Mouse (Mus musculus) WW6 (cell line): ENCODE measurements around the gene Crybg2.

ENCODE experiments used
- DNase-seq: peaks from one replicate; pipeline ENCODE4 v3.0.0-alpha.2; 2013; ENCODE audit warnings: low read depth, low spot score

Gene Crybg2

GRCm38 (mm10) chr4:134058166-134058715 lies 2.4 kb upstream of the Crybg2 start:
- no peak for DNase-seq

DNA sequence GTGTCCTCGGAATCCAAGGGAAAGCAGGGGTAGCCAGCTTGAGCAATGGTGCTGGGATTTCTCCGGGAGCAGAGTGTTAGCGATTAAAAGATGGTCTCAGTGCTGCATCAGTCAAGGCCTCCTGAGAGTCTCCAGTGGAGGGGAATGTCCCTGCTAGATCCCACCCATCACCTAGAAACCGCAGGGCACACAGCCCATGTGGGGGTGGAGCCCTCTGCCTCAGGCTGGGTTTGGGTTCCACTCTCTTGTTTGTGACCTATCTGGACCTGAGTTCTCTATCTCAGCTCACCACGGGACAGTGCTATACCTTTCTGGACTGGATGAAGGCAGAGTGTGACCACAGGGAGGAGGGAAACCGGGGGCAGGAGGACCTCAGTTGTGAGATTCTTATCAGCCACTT lies 1.7 kb upstream of the Crybg2 start:
- no peak for DNase-seq

- no peak for DNase-seq
These were observed 683 bp downstream of the Crybg2 start for GRCm38 (mm10) chr4:134061166-134061830.

- no peak for DNase-seq
These were observed 1.4 kb downstream of the Crybg2 start for GRCm38 (mm10) chr4:134061944-134062446.

- DNase-seq = no peak
These were observed 1.9 kb downstream of the Crybg2 start for GRCm38 (mm10) chr4:134062561-134062960.

GRCm38 (mm10) chr4:134065431-134066004 lies 4.9 kb downstream of the Crybg2 start:
- no peak for DNase-seq

GRCm38 (mm10) chr4:134067383-134067782 lies 6.8 kb downstream of the Crybg2 start:
- DNase-seq = no peak

GRCm38 (mm10) chr4:134067833-134068544 lies 7.4 kb downstream of the Crybg2 start:
- no peak for DNase-seq

DNA sequence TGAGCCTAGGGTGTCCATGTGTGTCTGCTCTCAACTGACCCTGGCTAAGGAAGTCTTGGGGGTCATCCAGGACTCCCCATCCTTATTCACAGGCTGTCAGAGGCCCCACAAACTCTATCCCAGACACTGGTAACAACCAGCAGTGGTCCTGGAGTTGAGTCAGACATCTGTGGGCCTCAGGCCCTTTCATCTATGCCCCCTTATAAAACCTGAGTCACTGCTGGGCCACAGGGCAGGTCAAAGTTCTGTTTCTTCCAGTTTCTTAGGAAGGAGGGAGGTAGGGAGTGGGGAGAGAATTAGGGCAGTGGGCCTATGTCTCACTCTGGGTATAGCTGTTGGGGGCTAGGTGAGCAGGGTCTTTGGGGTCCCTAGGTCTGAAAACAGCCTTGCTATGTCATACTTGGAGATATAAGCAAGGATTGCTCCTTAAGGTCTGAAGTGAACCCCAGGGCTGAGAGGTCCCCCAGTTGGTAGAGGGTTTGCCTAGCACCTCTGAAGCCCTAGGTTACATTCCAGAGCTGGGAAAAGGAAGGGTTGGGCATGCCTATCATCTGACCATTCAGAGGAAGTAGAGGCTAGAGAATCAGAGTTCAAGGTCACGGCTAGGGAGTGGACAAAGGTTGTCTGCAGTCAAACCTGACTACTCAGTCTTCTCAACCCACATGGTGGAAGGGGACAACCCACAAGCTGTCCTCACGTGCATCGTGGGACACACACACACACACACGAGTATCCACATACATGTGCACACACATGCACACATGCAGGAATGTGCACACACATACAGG lies 8.4 kb downstream of the Crybg2 start:
- DNase-seq = no peak

DNA sequence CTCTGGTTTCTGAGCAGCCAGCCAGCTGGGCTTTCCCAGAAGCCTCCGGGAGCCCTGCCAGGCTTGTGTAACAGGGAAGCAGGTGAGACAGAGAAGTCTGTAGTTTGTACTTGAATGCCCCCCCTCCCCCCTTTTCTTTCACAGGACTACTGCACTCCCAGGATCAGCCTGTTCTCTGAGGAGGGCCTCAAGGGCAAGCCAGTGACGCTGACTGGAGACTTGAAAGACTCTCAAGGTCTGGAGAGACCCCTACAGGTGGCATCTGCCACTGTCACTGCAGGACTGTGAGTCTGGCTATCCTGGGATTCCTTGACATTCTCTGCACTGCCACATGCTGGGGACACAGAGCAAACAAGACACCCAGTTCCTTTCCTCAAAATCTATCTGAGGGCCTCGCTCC lies 18.1 kb downstream of the Crybg2 start:
- DNase-seq = peak; percentile 79

DNA sequence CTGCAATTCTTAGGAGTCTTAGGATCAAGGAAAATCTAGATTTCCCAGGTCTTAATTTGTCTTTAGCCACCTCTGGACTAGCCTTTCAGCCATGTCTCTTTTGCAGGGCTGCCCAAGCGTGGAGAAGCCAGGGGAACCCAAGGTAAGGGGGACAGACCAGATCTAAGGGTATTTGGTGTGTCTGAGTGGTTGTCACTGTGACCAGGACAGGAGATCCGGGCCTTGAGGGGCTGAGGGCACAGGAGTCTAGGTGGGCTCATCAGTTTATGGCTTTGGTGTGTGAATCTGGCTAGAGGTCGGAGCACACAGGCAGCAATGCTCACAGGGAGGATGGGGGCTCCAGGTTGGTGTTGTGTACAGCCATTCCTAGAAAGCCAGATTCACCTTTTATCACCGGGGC lies 20.1 kb downstream of the Crybg2 start:
- no peak for DNase-seq

- peak; percentile 98 for DNase-seq
These were observed 21.2 kb downstream of the Crybg2 start for GRCm38 (mm10) chr4:134081730-134082386.

GRCm38 (mm10) chr4:134082460-134082859 lies 21.8 kb downstream of the Crybg2 start:
- no peak for DNase-seq

- DNase-seq = no peak
These were observed 24.4 kb downstream of the Crybg2 start for GRCm38 (mm10) chr4:134084999-134085398.

DNA sequence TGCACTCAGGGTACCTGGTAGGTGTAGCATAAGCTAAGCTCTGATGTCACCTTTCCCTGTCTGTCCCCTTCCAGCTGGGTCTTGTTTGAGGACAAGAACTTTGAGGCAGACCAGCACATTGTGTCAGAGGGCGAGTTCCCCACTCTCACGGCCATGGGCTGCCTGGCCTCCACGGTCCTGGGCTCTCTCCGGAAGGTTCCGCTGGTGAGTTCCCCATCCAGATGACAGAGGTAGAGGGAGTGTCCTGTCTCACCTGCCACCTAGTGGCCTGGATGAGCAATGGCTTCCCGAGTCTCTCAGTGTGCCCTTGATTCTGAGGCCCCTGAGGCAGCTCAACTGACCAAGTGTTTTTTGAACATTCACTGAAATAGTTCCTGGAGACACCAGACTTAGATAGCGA lies 26.8 kb downstream of the Crybg2 start:
- DNase-seq = no peak

DNA sequence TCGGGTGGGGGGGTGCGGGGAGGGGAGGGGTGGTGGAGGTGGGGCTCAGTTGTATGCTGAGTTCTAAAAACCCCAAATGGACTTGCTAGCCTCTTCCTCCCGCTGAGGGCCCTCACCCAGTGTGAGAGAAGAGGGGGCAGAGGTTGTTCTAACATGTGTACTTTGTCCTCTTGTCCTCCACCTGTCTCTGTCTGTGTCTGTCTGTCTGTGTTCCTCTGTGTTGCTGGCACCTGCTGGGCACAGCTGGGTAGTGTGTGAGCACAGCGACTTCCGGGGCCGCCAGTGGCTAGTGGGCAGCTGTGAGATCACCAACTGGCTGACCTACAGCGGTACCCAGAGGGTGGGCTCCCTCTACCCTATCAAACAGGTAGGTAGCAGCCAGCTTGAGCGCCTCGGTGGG lies 28.4 kb downstream of the Crybg2 start:
- no peak for DNase-seq

- DNase-seq = no peak
These were observed 30.1 kb downstream of the Crybg2 start for GRCm38 (mm10) chr4:134090521-134091224.

DNA sequence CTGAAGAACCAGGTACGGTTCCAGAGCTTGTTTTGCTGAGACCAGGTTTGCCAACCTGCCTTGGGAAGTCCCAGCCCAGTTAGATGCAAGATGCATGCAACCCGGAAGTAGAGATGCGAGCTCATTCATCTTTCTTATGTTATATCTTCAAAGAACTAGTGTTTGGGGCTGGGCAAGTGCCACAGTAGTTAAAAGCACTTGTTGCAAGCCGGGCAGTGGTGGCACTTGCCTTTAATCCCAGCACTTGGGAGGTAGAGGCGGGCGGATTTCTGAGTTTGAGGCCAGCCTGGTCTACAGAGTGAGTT lies 30.6 kb downstream of the Crybg2 start:
- DNase-seq = no peak

DNA sequence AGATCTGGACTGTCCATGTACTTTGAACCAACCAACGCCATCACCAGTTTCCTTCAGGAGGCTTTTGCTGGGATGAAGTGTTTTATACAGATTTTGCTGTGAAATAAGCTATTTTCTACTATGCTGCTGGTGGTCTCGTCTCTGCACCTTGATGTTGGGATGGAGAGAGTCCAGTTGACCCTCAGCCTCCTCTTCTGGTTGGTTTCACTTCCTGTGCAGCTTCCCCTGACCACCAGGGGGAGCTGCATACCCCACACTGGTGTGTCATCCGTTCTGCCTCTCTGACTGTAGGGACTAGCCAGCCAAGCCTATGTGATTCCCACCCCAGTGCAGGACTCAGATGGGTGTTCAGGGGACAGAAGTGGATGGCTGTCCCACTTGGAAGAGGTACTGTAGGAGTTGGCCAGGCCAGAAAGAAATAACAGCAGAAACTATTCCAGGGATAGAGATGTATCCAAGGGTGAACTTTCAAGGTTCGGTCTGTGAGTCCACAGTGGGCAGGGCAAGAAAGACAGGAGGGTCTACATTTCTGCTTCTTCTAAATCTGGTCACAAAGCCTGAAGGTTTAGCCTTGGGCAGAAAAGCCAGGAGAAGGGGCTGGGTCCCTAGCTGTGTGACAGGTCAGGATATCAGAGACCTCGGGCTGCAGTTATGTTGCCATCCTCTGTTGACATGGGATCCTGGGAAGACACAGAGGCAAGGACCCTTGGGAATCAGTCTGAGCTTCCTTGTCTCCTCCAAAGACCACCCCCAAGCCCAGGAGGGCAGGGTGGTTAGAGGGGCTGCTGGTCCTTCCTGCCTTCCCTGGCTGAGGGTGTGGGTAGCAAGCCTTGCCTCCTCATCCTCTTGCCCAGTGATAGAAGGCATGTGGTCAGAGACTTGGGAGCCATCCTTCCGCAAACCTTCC lies 32.0 kb downstream of the Crybg2 start:
- no peak for DNase-seq
